Mouse (Mus musculus) intestine, embryonic 16.5 days (tissue): ENCODE measurements around the gene Neb. TPM values are rescaled to one million over a fixed set of nuclear protein-coding genes. Genes with fewer than 3 reads are reported as not detected.

ENCODE experiments used
- ATAC-seq: fragments of 200-750 bp; cut with Nextera tagmentation; 2 replicates; pipeline ENCODE4 v1.8.0; 2017; ENCODE audit warnings: moderate TSS enrichment, moderate library complexity
- H3K27ac ChIP-seq: fragments of 300-500 bp; sonication (generic); 2 replicates; pipeline ENCODE4 v1.5.1; 2014; ENCODE audit warnings: mild to moderate bottlenecking, low read length
- H3K27me3 ChIP-seq: fragments of 300-500 bp; sonication (generic); replicated peaks from 2 replicates; pipeline ENCODE4 v1.6.1; 2014; ENCODE audit warnings: low read length, control low read depth, mixed read lengths; ENCODE audit not compliant: control insufficient read depth, insufficient read depth
- H3K36me3 ChIP-seq: fragments of 300-500 bp; sonication (generic); 2 replicates; pipeline ENCODE4 v1.6.1; 2014; ENCODE audit warnings: low read length, control low read depth; ENCODE audit not compliant: control insufficient read depth, insufficient read depth
- H3K4me1 ChIP-seq: fragments of 300-500 bp; sonication (generic); 2 replicates; pipeline ENCODE4 v1.6.1; 2014; ENCODE audit warnings: low read length, control low read depth, mixed read lengths; ENCODE audit not compliant: control insufficient read depth, insufficient read depth
- H3K4me2 ChIP-seq: fragments of 300-500 bp; sonication (generic); 2 replicates; pipeline ENCODE4 v1.6.1; 2014; ENCODE audit warnings: low read depth, low read length, control low read depth
- H3K4me3 ChIP-seq: fragments of 300-500 bp; sonication (generic); 2 replicates; pipeline ENCODE4 v1.5.1; 2014; ENCODE audit warnings: mild to moderate bottlenecking, low read length
- H3K9ac ChIP-seq: fragments of 300-500 bp; sonication (generic); 2 replicates; pipeline ENCODE4 v1.6.1; 2014; ENCODE audit warnings: low read depth, low read length
- H3K9me3 ChIP-seq: fragments of 300-500 bp; sonication (generic); 2 replicates; pipeline ENCODE4 v1.6.1; 2016; ENCODE audit warnings: low read length, control low read depth; ENCODE audit not compliant: control insufficient read depth
- WGBS: fragments of 180-500 bp; shearing (Covaris S2); extraction: QIAGEN DNeasy Blood & Tissue Kit; methylation state at CpG from one replicate; pipeline ENCODE4 v1.1.7; 2014; 5-methylcytosine and 5-hydroxymethylcytosine counted together
- microRNA-seq: library from miRNA; unstranded; fragments of <30 nt; microRNA quantifications from one replicate; pipeline ENCODE4, GENCODE M21; 2016
- polyA plus RNA-seq: library from polyadenylated mRNA; unstranded; fragments of >200 nt; fragmentation: Nextera tagmentation; extraction: Ambion mirVana; gene quantifications from 2 replicates; pipeline ENCODE4 v1.2.1, GENCODE M21; 2015

The Neb gene
- polyA plus RNA-seq, 1 experiment from 2014 or later = 0.40 TPM

DNA sequence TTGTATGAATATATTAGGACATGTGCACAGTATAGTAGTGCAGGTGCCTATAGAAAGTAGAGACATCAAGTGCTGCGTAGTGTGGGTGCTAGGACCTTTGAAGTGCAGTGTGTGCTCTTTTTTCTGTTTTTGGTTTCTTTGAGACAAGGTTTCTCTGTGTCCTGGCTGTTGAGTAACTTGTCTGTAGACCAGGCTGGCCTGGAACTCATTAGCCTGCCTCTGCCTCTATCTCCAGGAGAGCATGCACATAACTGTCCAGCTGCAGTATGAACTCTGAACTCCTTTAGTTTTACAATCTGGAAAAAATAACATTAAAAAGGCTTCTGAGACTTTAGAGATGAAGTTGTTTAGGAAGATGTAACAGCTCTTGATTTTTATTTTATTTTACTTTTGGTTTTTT is 264.2 kb downstream of the Neb start:
- H3K9ac ChIP-seq = no peak overlapping the region
- H3K4me3 ChIP-seq = no peak overlapping the region
- no peaks in the 10 kb centered on the region for H3K4me1 ChIP-seq
- no peak overlapping the region for H3K27ac ChIP-seq
- 89% methylated on average over 1 of the region's 1 CpGs for WGBS
- peaks cover 11% of the 10 kb centered on the region for H3K36me3 ChIP-seq
- no peak overlapping the region for H3K4me2 ChIP-seq
- no peaks in the 10 kb centered on the region for H3K27me3 ChIP-seq
- no peaks in the 10 kb centered on the region for H3K9me3 ChIP-seq
- ATAC-seq = no peak

Small RNAs within 50 kb of the gene (microRNA-seq; reads per million reads assigned to microRNA genes)
- gene Gm22095 = not detected

Other genes starting within 250 kb of the Neb start
- 10.8 and 26.1 TPM in 2 replicates for gene Arl5a, start 46.4 kb upstream of the Neb start, polyA plus RNA-seq